28 mouse cellular contexts compared by ENCODE assay signal in genomic region chr17:51223152-51223551, GRCm38 (mm10). TPM values are rescaled to one million over a fixed set of nuclear protein-coding genes. Genes with fewer than 3 reads are reported as not detected.
DNase-seq lines count a peak whose midpoint lies in the region; ATAC-seq and TF ChIP-seq lines count a peak whose summit lies in the region.
"Had no signal": no experiment of that assay in that cellular context is flagged by ENCODE, and none has a peak within 500 bp of the region (broad histone marks: within the 10 kb centered on the region; RNA-seq: fewer than 3 reads in every experiment).

No protein-coding gene starts in this region.

- 22% methylated on average over 4 of the region's 4 CpGs for WGBS in hindbrain, embryonic 10.5 days
- 9% methylated on average over 4 of the region's 4 CpGs for WGBS in hindbrain, postnatal 0 days
- WGBS in midbrain, embryonic 12.5 days: 14% methylated on average over 4 of the region's 4 CpGs
- 4% methylated on average over 4 of the region's 4 CpGs for WGBS in midbrain, embryonic 16.5 days

- H3K4me3 ChIP-seq in hindbrain, embryonic 10.5 days: no peak overlapping the region
- H3K4me3 ChIP-seq in hindbrain, postnatal 0 days (ENCODE audit: low read length): no peak overlapping the region
- H3K4me3 ChIP-seq in midbrain, embryonic 12.5 days: no peak overlapping the region
- no peak overlapping the region for H3K4me3 ChIP-seq in midbrain, embryonic 16.5 days (ENCODE audit: low read depth, low read length)
- H3K4me3 ChIP-seq: embryonic facial prominence, embryonic 13.5 days; heart, embryonic 10.5 days; heart, embryonic 15.5 days; limb, embryonic 13.5 days; lung, embryonic 15.5 days had no signal

- H3K4me2 ChIP-seq in hindbrain, postnatal 0 days (ENCODE audit: low read depth, low read length): no peak overlapping the region
- no peak overlapping the region for H3K4me2 ChIP-seq in midbrain, embryonic 12.5 days (replicated peaks)
- no peak overlapping the region for H3K4me2 ChIP-seq in midbrain, embryonic 16.5 days (ENCODE audit: low read length)
- H3K4me2 ChIP-seq: embryonic facial prominence, embryonic 13.5 days; heart, embryonic 15.5 days; limb, embryonic 13.5 days; liver, embryonic 11.5 days; lung, embryonic 15.5 days had no signal

- H3K4me1 ChIP-seq in hindbrain, embryonic 10.5 days (replicated peaks): peaks cover 4% of the 10 kb centered on the region
- H3K4me1 ChIP-seq in hindbrain, postnatal 0 days (ENCODE audit: insufficient read depth, low read length): no peaks in the 10 kb centered on the region
- peaks cover 5% of the 10 kb centered on the region; the same call in 1 of the 2 replicates for H3K4me1 ChIP-seq in midbrain, embryonic 12.5 days
- H3K4me1 ChIP-seq in midbrain, embryonic 16.5 days (ENCODE audit: control insufficient read depth, insufficient read depth, low read length): no peaks in the 10 kb centered on the region
- H3K4me1 ChIP-seq: embryonic facial prominence, embryonic 13.5 days; heart, embryonic 10.5 days; heart, embryonic 15.5 days; limb, embryonic 13.5 days; lung, embryonic 15.5 days had no signal

- no peak for ATAC-seq in hindbrain, postnatal 0 days
- ATAC-seq in midbrain, embryonic 12.5 days (ENCODE audit: low FRiP score, low read depth): peak; percentile 79
- no peak; the same call in 1 of the 2 replicates for ATAC-seq in midbrain, embryonic 16.5 days
- ATAC-seq: hindbrain, embryonic 16.5 days; intestine, embryonic 16.5 days had no signal

- no peak overlapping the region for H3K27ac ChIP-seq in hindbrain, embryonic 10.5 days
- H3K27ac ChIP-seq in hindbrain, postnatal 0 days: no peak overlapping the region
- no peak overlapping the region for H3K27ac ChIP-seq in midbrain, embryonic 12.5 days (replicated peaks)
- no peak overlapping the region for H3K27ac ChIP-seq in midbrain, embryonic 16.5 days (ENCODE audit: low read length)
- H3K27ac ChIP-seq: embryonic facial prominence, embryonic 13.5 days; heart, embryonic 10.5 days; heart, embryonic 15.5 days; kidney, postnatal 0 days; limb, embryonic 13.5 days; lung, embryonic 15.5 days had no signal

- peak; percentile 4 for DNase-seq in hindbrain, embryonic 10.5 days (ENCODE audit: low spot score)
- DNase-seq in hindbrain, postnatal 0 days (ENCODE audit: low spot score): no peak
- peak; percentile 2 for DNase-seq in embryo, embryonic 11 days
- peak; percentile 2 for DNase-seq in mesoderm, embryonic 11.5 days (ENCODE audit: low read depth, low spot score)
- no peak for DNase-seq in thymus, postnatal 14 days
- no peak for DNase-seq in cerebellum, postnatal 25 days
- DNase-seq: adrenal gland, postnatal 25 days; B cell, adult 2 months; cerebellum, adult 18-20 months; cerebellum, postnatal 10 days; gastrocnemius, postnatal 14 days; heart, adult 11 months; kidney, adult 8-10 months; kidney, postnatal 4 days; right cerebral cortex, postnatal 4 days; thymus, adult 2 months; thymus, postnatal 4 days had no signal

- no peaks in the 10 kb centered on the region for H3K36me3 ChIP-seq in hindbrain, embryonic 10.5 days
- no peaks in the 10 kb centered on the region for H3K36me3 ChIP-seq in hindbrain, postnatal 0 days (ENCODE audit: insufficient read depth, low read length)
- H3K36me3 ChIP-seq in midbrain, embryonic 12.5 days: no peaks in the 10 kb centered on the region
- H3K36me3 ChIP-seq in midbrain, embryonic 16.5 days (ENCODE audit: control insufficient read depth, insufficient read depth, low read length): no peaks in the 10 kb centered on the region
- H3K36me3 ChIP-seq: embryonic facial prominence, embryonic 13.5 days; heart, embryonic 10.5 days; heart, embryonic 15.5 days; limb, embryonic 13.5 days; lung, embryonic 15.5 days had no signal

- H3K9me3 ChIP-seq in hindbrain, embryonic 10.5 days: no peaks in the 10 kb centered on the region
- no peaks in the 10 kb centered on the region for H3K9me3 ChIP-seq in hindbrain, postnatal 0 days (ENCODE audit: low read length)
- no peaks in the 10 kb centered on the region for H3K9me3 ChIP-seq in midbrain, embryonic 12.5 days
- H3K9me3 ChIP-seq in midbrain, embryonic 16.5 days (replicated peaks; ENCODE audit: control insufficient read depth, low read length, poor library complexity, severe bottlenecking): no peaks in the 10 kb centered on the region
- H3K9me3 ChIP-seq: embryonic facial prominence, embryonic 13.5 days; heart, embryonic 10.5 days; heart, embryonic 15.5 days; limb, embryonic 13.5 days; lung, embryonic 15.5 days had no signal

- H3K9ac ChIP-seq in hindbrain, postnatal 0 days (replicated peaks; ENCODE audit: low read length): no peak overlapping the region
- no peak overlapping the region for H3K9ac ChIP-seq in midbrain, embryonic 12.5 days (replicated peaks)
- H3K9ac ChIP-seq in midbrain, embryonic 16.5 days (ENCODE audit: low read depth, low read length): no peak overlapping the region
- H3K9ac ChIP-seq: embryonic facial prominence, embryonic 13.5 days; heart, embryonic 15.5 days; limb, embryonic 13.5 days; lung, embryonic 15.5 days had no signal

- H3K27me3 ChIP-seq in hindbrain, embryonic 10.5 days (ENCODE audit: insufficient read depth, poor library complexity, severe bottlenecking): no peaks in the 10 kb centered on the region
- no peaks in the 10 kb centered on the region for H3K27me3 ChIP-seq in hindbrain, postnatal 0 days (ENCODE audit: insufficient read depth, low read length)
- H3K27me3 ChIP-seq in midbrain, embryonic 12.5 days: no peaks in the 10 kb centered on the region
- no peaks in the 10 kb centered on the region for H3K27me3 ChIP-seq in midbrain, embryonic 16.5 days (ENCODE audit: control insufficient read depth, insufficient read depth, low read depth, low read length)
- H3K27me3 ChIP-seq: embryonic facial prominence, embryonic 13.5 days; heart, embryonic 15.5 days; limb, embryonic 13.5 days; lung, embryonic 15.5 days had no signal

- TF ChIP-seq CTCF in hindbrain, postnatal 0 days (IDR thresholded peaks at IDR 0.05; ENCODE audit: low read depth): no peak

RNA-seq across cellular contexts. Expression of gene Tbc1d5, which starts 44.0 kb away (rescaled TPM):
- 9.3 and 11.6 TPM in 2 replicates for polyA plus RNA-seq in hindbrain, embryonic 10.5 days (2016; fragmentation: Nextera tagmentation; extraction: Ambion mirVana)
- 15.7 and 16.4 TPM in 2 replicates for total RNA-seq in hindbrain, postnatal 0 days (2014; rRNA removed)
- 6.3 and 6.5 TPM in 2 replicates for polyA plus RNA-seq in hindbrain, postnatal 0 days (2015; fragmentation: Nextera tagmentation; extraction: Ambion mirVana)
- 11.6 and 13.3 TPM in 2 replicates for polyA plus RNA-seq in midbrain, embryonic 12.5 days (2016; fragmentation: Nextera tagmentation; extraction: Ambion mirVana)
- 8.2 and 9.1 TPM in 2 replicates for polyA plus RNA-seq in midbrain, embryonic 16.5 days (2015; fragmentation: Nextera tagmentation; extraction: Ambion mirVana)

Comparison
In these comparisons a context has a peak if more than half of its experiments do, and no peak if none do; other contexts are left out.
1. DNase-seq: peak in hindbrain, embryonic 10.5 days (single experiment), embryo, embryonic 11 days (single experiment) and mesoderm, embryonic 11.5 days (single experiment); none in hindbrain, postnatal 0 days (single experiment), thymus, postnatal 14 days (single experiment) and cerebellum, postnatal 25 days (0 of 2).